Mouse (Mus musculus) Patski (cell line): ENCODE measurements at regions not wholly inside any gene's neighbourhood (a gene's known extent, or its start where the extent isn't known, plus 50 kb on each side); places are given as distances from the start of the nearest gene placed in this dataset.

Experiments
- ATAC-seq: fragments of 100-300 bp; one replicate; pipeline ENCODE4 v1.8.0; 2021
- CTCF ChIA-PET: fragments of 350-600 bp; sonication (Branson Sonifier 250); formaldehyde crosslinking; loops from one replicate; lab custom pipeline; 2022; ENCODE audit warnings: inconsistent platforms; lab: Charles Lee
- POLR2A ChIA-PET: fragments of 350-600 bp; sonication (Branson Sonifier 250); formaldehyde crosslinking; loops from one replicate; lab custom pipeline; 2022; ENCODE audit warnings: antibody characterized with exemption, inconsistent platforms; lab: Charles Lee
- DNase-seq: peaks from one replicate; pipeline ENCODE4 v3.0.0-alpha.2; 2011; ENCODE audit warnings: low read depth, low spot score
- H3K27me3 ChIP-seq: fragments of 371-371 bp; one replicate; pipeline ENCODE4 v1.5.1; 2021
- CTCF ChIP-seq: fragments of 100-300 bp; IDR thresholded peaks from one replicate; pipeline ENCODE4 v1.5.1; 2021
- in situ Hi-C: fragments of 300-500 bp; cut with MboI; formaldehyde crosslinking; loops from 3 replicates; pipeline ENCODE4 v1.11.1; 2018; ENCODE audit warnings: low pct_unique_long_range_greater_than_20kb, mixed read lengths

DNA sequence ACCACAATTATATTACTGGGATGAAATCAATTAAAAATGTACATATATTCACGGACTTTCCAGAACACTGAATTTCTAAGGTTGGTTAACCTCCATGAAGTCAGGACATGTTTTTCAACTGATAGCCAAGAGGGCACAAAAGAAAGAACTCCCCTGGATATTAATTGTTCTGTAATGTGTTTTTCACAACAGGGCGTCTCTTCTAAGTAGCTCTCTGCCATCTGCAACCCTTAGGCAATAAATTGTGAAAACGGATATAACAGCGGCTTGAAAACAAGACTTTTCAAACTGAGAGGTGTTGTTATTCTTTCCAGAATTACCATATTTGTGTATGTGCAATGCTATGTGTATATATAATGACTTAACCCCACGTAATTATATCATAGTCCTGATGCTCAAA is 841.1 kb upstream of the Pot1a start:
- DNase-seq (no peak), ATAC-seq (no peak)
- in situ Hi-C loops: no loop called here
- ChIA-PET POLR2A (no interaction called here), CTCF (no interaction called here)
- no peak for TF ChIP-seq CTCF
- H3K27me3 ChIP-seq: no peaks in the 10 kb centered on the region

DNA sequence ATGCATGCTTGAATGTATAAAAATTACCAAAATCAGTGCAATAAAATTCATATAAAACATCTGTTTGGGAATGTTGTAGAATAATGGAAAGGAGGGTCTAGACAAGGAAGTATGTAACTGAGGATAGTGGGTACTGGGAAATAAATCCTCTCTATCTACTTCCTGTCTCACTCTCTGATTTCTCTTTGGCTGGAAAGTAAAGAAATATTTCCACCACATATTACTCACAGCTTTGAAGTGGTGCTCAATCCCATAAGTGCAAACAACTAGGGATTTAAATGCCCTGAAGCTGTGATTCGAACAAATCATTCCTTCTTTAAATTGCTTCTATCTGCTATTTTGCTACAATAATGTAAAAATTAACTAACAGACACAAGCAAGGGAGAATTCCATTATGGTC is 840.5 kb upstream of the Pot1a start:
- DNase-seq (no peak), ATAC-seq (no peak)
- ChIA-PET POLR2A (interaction anchor here (0.7 kb wide), 1 partner anchor 1164 kb away, joined by 3 read pairs; no protein-coding TSS in a partner anchor), CTCF (no interaction called here)
- TF ChIP-seq CTCF: no peak
- in situ Hi-C loops: no loop called here
- H3K27me3 ChIP-seq: no peaks in the 10 kb centered on the region

DNA sequence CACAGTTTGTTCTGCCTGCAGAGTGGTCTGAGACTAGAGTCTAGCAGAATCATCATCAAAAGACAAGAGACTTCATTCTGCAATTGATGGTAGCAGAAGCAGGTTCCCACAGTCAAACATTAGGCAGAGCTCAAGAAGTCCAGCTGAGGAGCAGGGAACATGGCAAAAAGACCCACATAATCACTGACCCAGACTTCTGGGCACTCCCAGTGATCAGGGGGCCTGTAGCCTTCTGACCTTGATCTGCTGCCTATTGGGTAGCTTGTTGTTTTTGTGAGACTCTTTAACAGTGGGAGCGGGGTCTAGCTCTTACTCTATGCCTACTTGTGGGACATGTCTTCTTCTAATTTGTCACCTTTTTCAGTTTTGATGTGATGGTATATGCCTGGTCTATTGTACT is 819.4 kb upstream of the Pot1a start:
- CTCF ChIA-PET: no interaction called here
- POLR2A ChIA-PET: no interaction called here
- no peak for ATAC-seq
- no peak for TF ChIP-seq CTCF
- no peaks in the 10 kb centered on the region for H3K27me3 ChIP-seq
- in situ Hi-C loops: no loop called here
- no peak for DNase-seq
